ENCODE assay signal across 9 mouse cellular contexts in the genomic region with DNA sequence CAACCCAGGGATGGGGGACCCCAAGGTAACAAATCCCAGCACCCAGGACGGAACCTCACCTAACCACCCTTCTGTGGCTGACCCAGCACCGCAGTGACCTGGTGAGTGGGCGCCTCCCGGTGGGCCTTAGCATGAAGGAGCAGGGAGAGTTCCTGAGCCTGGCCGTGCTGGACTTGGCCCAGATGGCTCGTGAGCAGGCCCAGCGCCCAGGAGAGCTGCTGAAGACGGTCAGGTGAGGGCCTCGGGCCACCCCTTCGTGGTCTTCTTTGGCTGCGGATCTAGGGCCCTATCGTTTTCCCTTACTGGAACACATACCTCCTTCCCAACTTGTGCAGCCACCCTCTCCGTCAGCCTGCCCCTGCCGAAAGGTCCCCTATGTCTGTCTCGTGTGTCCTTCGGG. TPM values are rescaled to one million over a fixed set of nuclear protein-coding genes. Genes with fewer than 3 reads are reported as not detected.
DNase-seq lines count a peak whose midpoint lies in the region; ATAC-seq lines count a peak whose summit lies in the region.
"Had no signal": no experiment of that assay in that cellular context is flagged by ENCODE, and none has a peak within 500 bp of the region (broad histone marks: within the 10 kb centered on the region; RNA-seq: fewer than 3 reads in every experiment).

No protein-coding gene starts in this region.

- H3K4me2 ChIP-seq in kidney, embryonic 16.5 days (replicated peaks; ENCODE audit: low read depth, low read length), result peak overlapping the region; percentile 54
- peak overlapping the region; percentile 42 for H3K4me2 ChIP-seq in embryonic facial prominence, embryonic 15.5 days (replicated peaks)
- peak overlapping the region; percentile 68 for H3K4me2 ChIP-seq in intestine, embryonic 15.5 days (replicated peaks)
- peak overlapping the region; percentile 51 for H3K4me2 ChIP-seq in neural tube, embryonic 13.5 days

- H3K9ac ChIP-seq in kidney, embryonic 16.5 days (replicated peaks; ENCODE audit: low read length), result no peak overlapping the region; the same call in 1 of the 2 replicates
- no peak overlapping the region for H3K9ac ChIP-seq in embryonic facial prominence, embryonic 15.5 days
- peak overlapping the region; percentile 26; the same call in 1 of the 2 replicates for H3K9ac ChIP-seq in intestine, embryonic 15.5 days
- peak overlapping the region; percentile 58 for H3K9ac ChIP-seq in neural tube, embryonic 13.5 days

- peaks cover 74% of the 10 kb centered on the region for H3K27me3 ChIP-seq in kidney, embryonic 16.5 days (ENCODE audit: insufficient read depth, low read length)
- H3K27me3 ChIP-seq in embryonic facial prominence, embryonic 15.5 days, result peaks cover 74% of the 10 kb centered on the region
- peaks cover 55% of the 10 kb centered on the region for H3K27me3 ChIP-seq in intestine, embryonic 15.5 days (replicated peaks)
- peaks cover 93% of the 10 kb centered on the region for H3K27me3 ChIP-seq in neural tube, embryonic 13.5 days

- no peaks in the 10 kb centered on the region for H3K36me3 ChIP-seq in kidney, embryonic 16.5 days (ENCODE audit: insufficient read depth, low read length)
- H3K36me3 ChIP-seq in embryonic facial prominence, embryonic 15.5 days, result no peaks in the 10 kb centered on the region
- H3K36me3 ChIP-seq in intestine, embryonic 15.5 days, result no peaks in the 10 kb centered on the region
- H3K36me3 ChIP-seq in neural tube, embryonic 13.5 days, result no peaks in the 10 kb centered on the region

- WGBS in kidney, embryonic 16.5 days, result 25% methylated on average over 16 of the region's 16 CpGs
- WGBS in embryonic facial prominence, embryonic 15.5 days, result 20% methylated on average over 16 of the region's 16 CpGs
- 27% methylated on average over 16 of the region's 16 CpGs for WGBS in intestine, embryonic 15.5 days
- WGBS in neural tube, embryonic 13.5 days, result 16% methylated on average over 16 of the region's 16 CpGs

- H3K4me1 ChIP-seq in kidney, embryonic 16.5 days (ENCODE audit: insufficient read depth, low read length), result peaks cover 26% of the 10 kb centered on the region
- H3K4me1 ChIP-seq in embryonic facial prominence, embryonic 15.5 days, result peaks cover 40% of the 10 kb centered on the region
- peaks cover 25% of the 10 kb centered on the region for H3K4me1 ChIP-seq in intestine, embryonic 15.5 days (replicated peaks)
- peaks cover 26% of the 10 kb centered on the region for H3K4me1 ChIP-seq in neural tube, embryonic 13.5 days (replicated peaks)

- H3K4me3 ChIP-seq in kidney, embryonic 16.5 days (ENCODE audit: low read length), result peak overlapping the region; percentile 35
- peak overlapping the region; percentile 28 for H3K4me3 ChIP-seq in embryonic facial prominence, embryonic 15.5 days (replicated peaks)
- H3K4me3 ChIP-seq in intestine, embryonic 15.5 days (replicated peaks), result peak overlapping the region; percentile 30
- peak overlapping the region; percentile 25 for H3K4me3 ChIP-seq in neural tube, embryonic 13.5 days

- no peak overlapping the region for H3K27ac ChIP-seq in kidney, embryonic 16.5 days (ENCODE audit: low read length)
- no peak overlapping the region for H3K27ac ChIP-seq in embryonic facial prominence, embryonic 15.5 days (replicated peaks)
- H3K27ac ChIP-seq in intestine, embryonic 15.5 days, result no peak overlapping the region
- H3K27ac ChIP-seq in neural tube, embryonic 13.5 days (replicated peaks), result no peak overlapping the region

- no peak for ATAC-seq in kidney, embryonic 16.5 days (ENCODE audit: low FRiP score, low TSS enrichment)
- ATAC-seq in embryonic facial prominence, embryonic 15.5 days (ENCODE audit: insufficient number of reproducible peaks, low FRiP score, low TSS enrichment, low read depth), result no peak
- ATAC-seq in intestine, embryonic 15.5 days, result no peak
- no peak for ATAC-seq in neural tube, embryonic 13.5 days (ENCODE audit: low read depth)
- ATAC-seq: inflammation-experienced regulatory T-cells, adult 6 months had no signal

- H3K9me3 ChIP-seq in kidney, embryonic 16.5 days (ENCODE audit: low read length), result no peaks in the 10 kb centered on the region
- no peaks in the 10 kb centered on the region for H3K9me3 ChIP-seq in embryonic facial prominence, embryonic 15.5 days (replicated peaks)
- no peaks in the 10 kb centered on the region for H3K9me3 ChIP-seq in intestine, embryonic 15.5 days
- no peaks in the 10 kb centered on the region for H3K9me3 ChIP-seq in neural tube, embryonic 13.5 days

- no peak for DNase-seq in kidney, postnatal 14 days
- DNase-seq in MN1 (ENCODE audit: low spot score), result no peak
- DNase-seq in urinary bladder, postnatal 36 days (ENCODE audit: low spot score in 2 of 2), result no peak
- no peak for DNase-seq in layer of hippocampus, adult 18-20 months (ENCODE audit: low spot score in 2 of 2)

RNA-seq across cellular contexts. Expression of a gene that starts 3.0 kb away (rescaled TPM):
- 6.6 and 7.5 TPM in 2 replicates for polyA plus RNA-seq in kidney, embryonic 16.5 days (2015; fragmentation: Nextera tagmentation; extraction: Ambion mirVana)
- 5.3 and 6.3 TPM in 2 replicates for polyA plus RNA-seq in embryonic facial prominence, embryonic 15.5 days (2015; fragmentation: Nextera tagmentation; extraction: Ambion mirVana)
- polyA plus RNA-seq in intestine, embryonic 15.5 days (2015; fragmentation: Nextera tagmentation; extraction: Ambion mirVana), result 9.0 and 9.2 TPM in 2 replicates
- polyA plus RNA-seq in neural tube, embryonic 13.5 days (2015; fragmentation: Nextera tagmentation; extraction: Ambion mirVana), result 3.9 and 4.0 TPM in 2 replicates
- 1 to 10 TPM; 3.7 to 4.4 TPM for total RNA-seq in layer of hippocampus, adult 18-20 months (2021)

RNA-seq across cellular contexts. Expression of a gene that starts 7.6 kb away (rescaled TPM):
- polyA plus RNA-seq in kidney, embryonic 16.5 days (2015; fragmentation: Nextera tagmentation; extraction: Ambion mirVana), result 0.55 and 0.94 TPM in 2 replicates
- polyA plus RNA-seq in embryonic facial prominence, embryonic 15.5 days (2015; fragmentation: Nextera tagmentation; extraction: Ambion mirVana), result 1.2 and 2.0 TPM in 2 replicates
- polyA plus RNA-seq in intestine, embryonic 15.5 days (2015; fragmentation: Nextera tagmentation; extraction: Ambion mirVana), result 1.3 and 1.5 TPM in 2 replicates
- 16.6 and 17.7 TPM in 2 replicates for polyA plus RNA-seq in neural tube, embryonic 13.5 days (2015; fragmentation: Nextera tagmentation; extraction: Ambion mirVana)
- total RNA-seq in layer of hippocampus, adult 18-20 months (2021), result 100 to 1,000 TPM; 226 to 246 TPM

RNA-seq across cellular contexts. Expression of a gene that starts 9.9 kb away (rescaled TPM):
- 1.3 and 7.7 TPM in 2 replicates for polyA plus RNA-seq in kidney, embryonic 16.5 days (2015; fragmentation: Nextera tagmentation; extraction: Ambion mirVana)
- polyA plus RNA-seq in embryonic facial prominence, embryonic 15.5 days (2015; fragmentation: Nextera tagmentation; extraction: Ambion mirVana), result 1.1 TPM in 2 replicates
- 1.2 and 1.9 TPM in 2 replicates for polyA plus RNA-seq in intestine, embryonic 15.5 days (2015; fragmentation: Nextera tagmentation; extraction: Ambion mirVana)
- polyA plus RNA-seq in neural tube, embryonic 13.5 days (2015; fragmentation: Nextera tagmentation; extraction: Ambion mirVana), result 0.46 and 1.0 TPM in 2 replicates
- 1 to 10 TPM; 1.7 to 1.8 TPM for total RNA-seq in layer of hippocampus, adult 18-20 months (2021)

RNA-seq across cellular contexts. Expression of a gene that starts 22.5 kb away (rescaled TPM):
- polyA plus RNA-seq in kidney, embryonic 16.5 days (2015; fragmentation: Nextera tagmentation; extraction: Ambion mirVana), result 3.3 and 4.2 TPM in 2 replicates
- 1.1 and 1.4 TPM in 2 replicates for polyA plus RNA-seq in embryonic facial prominence, embryonic 15.5 days (2015; fragmentation: Nextera tagmentation; extraction: Ambion mirVana)
- polyA plus RNA-seq in intestine, embryonic 15.5 days (2015; fragmentation: Nextera tagmentation; extraction: Ambion mirVana), result 16.0 and 17.0 TPM in 2 replicates
- 0.42 and 0.59 TPM in 2 replicates for polyA plus RNA-seq in neural tube, embryonic 13.5 days (2015; fragmentation: Nextera tagmentation; extraction: Ambion mirVana)
- total RNA-seq in layer of hippocampus, adult 18-20 months (2021), result under 1 TPM; 0.33 to 0.59 TPM

RNA-seq across cellular contexts. Expression of a gene that starts 46.4 kb away (rescaled TPM):
- polyA plus RNA-seq in kidney, embryonic 16.5 days (2015; fragmentation: Nextera tagmentation; extraction: Ambion mirVana), result 8.6 and 8.7 TPM in 2 replicates
- 8.1 and 9.8 TPM in 2 replicates for polyA plus RNA-seq in embryonic facial prominence, embryonic 15.5 days (2015; fragmentation: Nextera tagmentation; extraction: Ambion mirVana)
- 5.3 and 7.1 TPM in 2 replicates for polyA plus RNA-seq in intestine, embryonic 15.5 days (2015; fragmentation: Nextera tagmentation; extraction: Ambion mirVana)
- polyA plus RNA-seq in neural tube, embryonic 13.5 days (2015; fragmentation: Nextera tagmentation; extraction: Ambion mirVana), result 54.2 and 55.0 TPM in 2 replicates
- total RNA-seq in layer of hippocampus, adult 18-20 months (2021), result 10 to 100 TPM; 94.9 to 99.9 TPM

Comparison
In these comparisons a context has a peak if more than half of its experiments do, and no peak if none do; other contexts are left out.
1. H3K9ac ChIP-seq: peak in intestine, embryonic 15.5 days (single experiment) and neural tube, embryonic 13.5 days (single experiment); none in kidney, embryonic 16.5 days (single experiment) and embryonic facial prominence, embryonic 15.5 days (single experiment).
2. Peak in every context shown above with its lines, with median percentiles within 50 percentile points of each other: H3K4me2 ChIP-seq and H3K4me3 ChIP-seq.